Mouse (Mus musculus): ENCODE measurements at regions not wholly inside any gene's neighbourhood (a gene's known extent, or its start where the extent isn't known, plus 50 kb on each side); places are given as distances from the start of the nearest gene placed in this dataset.

- DNase-seq = peak; percentile 13
These were observed 118.2 kb upstream of the Gm21876 start for GRCm38 (mm10) chrX:21293666-21294065.

- no peak for DNase-seq
These were observed 120.0 kb upstream of the Gm21876 start for GRCm38 (mm10) chrX:21295460-21295859.

GRCm38 (mm10) chrX:21297349-21297748, 121.9 kb upstream of the Gm21876 start:
- no peak for DNase-seq

GRCm38 (mm10) chrX:21334499-21335032, 149.8 kb upstream of the Agtr2 start:
- no peak for DNase-seq

GRCm38 (mm10) chrX:21344397-21344796, 139.9 kb upstream of the Agtr2 start:
- DNase-seq = no peak

- peak; percentile 10 for DNase-seq
These were observed 133.8 kb upstream of the Agtr2 start for GRCm38 (mm10) chrX:21350503-21350902.

GRCm38 (mm10) chrX:21352350-21352749, 132.0 kb upstream of the Agtr2 start:
- no peak for DNase-seq

GRCm38 (mm10) chrX:21360771-21361667, 123.3 kb upstream of the Agtr2 start:
- peak; percentile 8 for DNase-seq

- no peak for DNase-seq
These were observed 99.1 kb upstream of the Agtr2 start for GRCm38 (mm10) chrX:21385221-21385620.

GRCm38 (mm10) chrX:21389992-21390391, 94.4 kb upstream of the Agtr2 start:
- no peak for DNase-seq

- DNase-seq = peak; percentile 10
These were observed 91.1 kb upstream of the Agtr2 start for GRCm38 (mm10) chrX:21393212-21393611.

GRCm38 (mm10) chrX:21424797-21425196, 59.5 kb upstream of the Agtr2 start:
- DNase-seq = peak; percentile 6

- no peak for DNase-seq
These were observed 56.3 kb upstream of the Agtr2 start for GRCm38 (mm10) chrX:21428081-21428480.

- DNase-seq = no peak
These were observed 50.8 kb upstream of the Agtr2 start for GRCm38 (mm10) chrX:21433501-21433900.
